Mouse (Mus musculus): Measurements from ENCODE around the gene C1qbp.

DNA sequence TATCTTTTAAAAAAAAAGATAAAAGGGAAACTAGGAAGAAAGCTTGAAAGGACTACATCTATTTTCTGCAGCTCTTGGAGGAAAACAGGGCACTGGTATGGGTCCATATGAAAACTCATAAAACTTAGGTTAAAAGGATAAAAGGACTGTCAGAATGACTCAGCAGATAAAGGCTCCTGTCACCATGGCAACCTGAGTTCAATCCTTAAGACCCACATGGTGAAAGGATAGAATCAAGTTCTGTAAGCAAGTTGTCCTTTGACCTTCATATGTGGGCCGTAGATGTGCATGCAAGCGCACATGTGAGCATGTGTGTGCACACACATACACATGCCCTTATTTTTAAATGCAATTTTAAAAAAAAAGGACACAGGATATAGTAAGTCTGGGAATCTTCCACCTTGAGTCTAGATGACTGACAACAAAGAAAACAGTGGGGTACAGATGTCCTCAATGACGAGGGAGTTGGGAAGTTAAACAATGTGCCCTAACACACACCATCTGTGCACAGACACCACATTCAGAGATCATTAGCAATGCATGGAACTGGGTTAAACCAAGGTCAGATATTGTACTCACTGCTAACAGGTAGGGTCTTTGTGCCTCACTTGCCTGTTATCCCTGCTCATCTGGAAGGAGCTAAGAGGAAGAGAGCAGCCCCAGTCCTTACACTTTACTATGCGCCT is 18.5 kb downstream of the C1qbp start:
- TF ChIP-seq EP300 (IDR thresholded peaks at IDR 0.05; ENCODE audit: low read depth): no peak
- TF ChIP-seq CTCF (IDR thresholded peaks at IDR 0.05; ENCODE audit: low read depth): no peak
